Mouse (Mus musculus) testis, adult 10 weeks (tissue): ENCODE results near the gene Esp8. TPM values are rescaled to one million over a fixed set of nuclear protein-coding genes. Genes with fewer than 3 reads are reported as not detected.

Source experiments
- polyA plus RNA-seq: library from polyadenylated mRNA; stranded (reverse); fragments of 350-450 nt; fragmentation: Illumina TruSeq; extraction: RNeasy Lipid Tissue Mini Kit (QIAGEN cat#74804); gene quantifications from one replicate; pipeline ENCODE4 v1.2.3, GENCODE M21; 2014; ENCODE audit warnings: low read depth, low replicate concordance

The Esp8 gene
- not detected for polyA plus RNA-seq

GRCm38 (mm10) chr17:40519818-40520217, at the start of gene Esp8:
Esp8 (plus strand) TSS chr17:40520022.

GRCm38 (mm10) chr17:40561207-40561606, 41.4 kb downstream of the Esp8 start, which contains the start of gene Esp6:
Esp6 (plus strand) TSS chr17:40561507.

Other genes starting within 250 kb of the Esp8 start
- 69.6 TPM for gene Crisp1, start 200.8 kb upstream of the Esp8 start, polyA plus RNA-seq
- not detected for gene Esp6, start 41.5 kb downstream of the Esp8 start, polyA plus RNA-seq
- not detected for gene Esp4, start 78.6 kb downstream of the Esp8 start, polyA plus RNA-seq
- not detected for gene Esp3, start 112.1 kb downstream of the Esp8 start, polyA plus RNA-seq
- gene Esp1, start 207.1 kb downstream of the Esp8 start, polyA plus RNA-seq, result not detected